Mouse (Mus musculus) ES-E14 (cell line): Measurements from ENCODE around the gene Opa3. TPM values are rescaled to one million over a fixed set of nuclear protein-coding genes. Genes with fewer than 3 reads are reported as not detected.

ENCODE experiments used
- DNase-seq: peaks from one replicate; pipeline ENCODE4 v3.0.0-alpha.2; 2013; ENCODE audit warnings: low read depth, low spot score
- H3K27ac ChIP-seq: 2 replicates; pipeline ENCODE4 v1.5.1; 2012; ENCODE audit warnings: low read depth, mild to moderate bottlenecking, low read length, moderate library complexity, mixed read lengths; ENCODE audit not compliant: poor library complexity, insufficient read depth, severe bottlenecking
- H3K36me3 ChIP-seq: 2 replicates; pipeline ENCODE4 v1.6.1; 2012; ENCODE audit warnings: mild to moderate bottlenecking, low read length, moderate library complexity, mixed read lengths; ENCODE audit not compliant: control insufficient read depth, poor library complexity, insufficient read depth, severe bottlenecking
- H3K4me1 ChIP-seq, 2 experiments: fragments of 150-350 bp in 1 of 2; sonication (generic) in 1 of 2; 2 replicates each; pipeline ENCODE4 v1.6.1; 2012; ENCODE audit warnings: low read length in 2 of 2, mild to moderate bottlenecking in 1 of 2, mixed read lengths in 1 of 2; ENCODE audit not compliant: control insufficient read depth in 2 of 2, insufficient read depth in 2 of 2, poor library complexity in 1 of 2
- H3K4me3 ChIP-seq, 2 experiments: fragments of 150-350 bp in 1 of 2; sonication (generic) in 1 of 2; 2 replicates each; pipeline ENCODE4 v1.5.1; 2012; ENCODE audit warnings: low read length in 2 of 2, low read depth in 1 of 2, mild to moderate bottlenecking in 1 of 2, mixed read lengths in 1 of 2; ENCODE audit not compliant: insufficient read depth in 1 of 2, poor library complexity in 1 of 2, severe bottlenecking in 1 of 2
- H3K9ac ChIP-seq: 2 replicates; pipeline ENCODE4 v1.6.1; 2012; ENCODE audit warnings: low read depth, mild to moderate bottlenecking, low read length, mixed read lengths; ENCODE audit not compliant: poor library complexity, insufficient read depth, severe bottlenecking
- H3K9me3 ChIP-seq: fragments of 150-350 bp; sonication (generic); 2 replicates; pipeline ENCODE4 v1.6.1; 2012; ENCODE audit warnings: low read depth, mild to moderate bottlenecking, low read length; ENCODE audit not compliant: control insufficient read depth, insufficient read depth
- CHD2 ChIP-seq: IDR thresholded peaks from 2 replicates; pipeline ENCODE4 v1.6.1; 2014; ENCODE audit warnings: mild to moderate bottlenecking, low read depth, low read length, inconsistent platforms
- HCFC1 ChIP-seq: IDR thresholded peaks from 2 replicates; pipeline ENCODE4 v1.6.1; 2012; ENCODE audit warnings: low read length, inconsistent platforms, borderline replicate concordance; ENCODE audit not compliant: insufficient read depth
- MAFK ChIP-seq: IDR thresholded peaks from 2 replicates; pipeline ENCODE4 v1.6.1; 2014; ENCODE audit warnings: mild to moderate bottlenecking, low read depth, low read length, inconsistent platforms; ENCODE audit not compliant: insufficient read depth
- ZC3H11A ChIP-seq: IDR thresholded peaks from 2 replicates; pipeline ENCODE4 v1.6.1; 2012; ENCODE audit warnings: low read depth, mild to moderate bottlenecking, inconsistent platforms, low read length, borderline replicate concordance
- ZNF384 ChIP-seq: IDR thresholded peaks from 2 replicates; pipeline ENCODE4 v1.6.1; 2012; ENCODE audit warnings: low read depth, low read length, inconsistent platforms
- in situ Hi-C, 2 experiments: fragments of 600-800 bp; cut with MboI; formaldehyde crosslinking; loops; one replicate each; pipeline ENCODE4 v1.15.1; 2025; ENCODE audit warnings: low sequenced_read_pairs in 2 of 2, inconsistent platforms in 1 of 2; ENCODE audit not compliant: unreplicated experiment in 2 of 2
- total RNA-seq: library from RNA; depleted of rRNA; stranded (reverse); fragments of 300-350 nt; gene quantifications from 2 replicates; pipeline ENCODE4 v1.2.3, GENCODE M21; 2012

Opa3 gene
- total RNA-seq, 1 experiment = 15.8 TPM

DNA sequence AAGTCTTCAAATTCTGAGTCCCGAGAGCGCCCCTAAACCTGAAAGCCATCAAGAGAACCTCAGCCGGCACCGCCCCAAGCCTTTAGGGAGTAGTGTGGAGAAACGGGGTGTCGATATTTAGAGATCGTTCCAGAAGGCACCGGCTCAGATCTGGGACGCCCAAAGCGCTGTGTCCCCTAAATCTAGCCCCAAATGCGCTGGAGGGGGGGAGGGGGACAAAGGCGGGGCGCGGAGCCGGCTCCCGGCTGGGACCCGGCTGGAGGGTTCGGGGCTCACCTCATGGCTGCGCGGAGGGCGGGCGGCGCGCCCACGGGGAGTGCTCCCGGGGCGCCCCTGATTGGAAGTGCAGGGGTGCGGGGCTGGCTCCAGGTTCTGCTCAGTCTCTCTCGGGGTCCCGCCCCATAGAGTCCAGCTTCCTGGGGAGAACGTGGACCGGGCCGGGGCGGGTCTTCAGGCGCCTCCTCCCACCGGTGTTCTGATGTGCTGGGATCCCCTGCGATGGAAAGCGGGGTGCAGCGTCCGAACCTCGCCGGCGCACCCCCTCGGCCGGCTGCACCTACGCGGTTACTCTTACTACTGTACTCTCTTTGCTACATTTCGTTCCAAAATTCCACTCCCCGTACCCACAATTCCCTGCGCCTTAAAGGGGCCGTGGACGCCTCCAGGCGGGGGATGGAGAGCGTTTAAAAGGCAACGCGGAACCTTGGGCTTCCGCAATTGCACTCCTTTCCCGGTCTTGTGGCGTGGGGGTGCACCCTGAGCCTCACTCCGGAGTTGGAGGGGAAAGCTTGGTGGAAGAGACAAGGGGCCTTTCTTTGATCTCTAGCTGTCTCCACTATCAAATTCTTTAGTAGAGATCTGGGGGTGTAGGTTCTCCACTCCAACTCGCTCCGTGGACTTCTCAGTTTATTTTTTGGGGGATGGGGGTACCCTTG is 43.4 kb downstream of the Opa3 start, which contains the start of gene Vasp:
TSS of gene Vasp (minus strand) at position 580 of the 935 bp plus-strand sequence.
- Histone ChIP-seq H3K4me3 (peak within 1 kb of the TSS; percentile 86 to 98), H3K9me3 (no peaks in the 10 kb centered on the region), H3K9ac (peak within 1 kb of the TSS; percentile 98), H3K27ac (peak within 1 kb of the TSS; percentile 100), H3K36me3 (peaks cover 10% of the 10 kb centered on the region; the same call in 1 of the 2 replicates), H3K4me1 (peaks cover 7 to 13% of the 10 kb centered on the region in 2 experiments; a peak in 2 of 4 replicates)
- peak; percentile 53; the same call in 1 of the 2 replicates for TF ChIP-seq HCFC1
- TF ChIP-seq CHD2 = no peak
- TF ChIP-seq ZNF384 = no peak
- in situ Hi-C loops = no loop called here
- DNase-seq = no peak

DNA sequence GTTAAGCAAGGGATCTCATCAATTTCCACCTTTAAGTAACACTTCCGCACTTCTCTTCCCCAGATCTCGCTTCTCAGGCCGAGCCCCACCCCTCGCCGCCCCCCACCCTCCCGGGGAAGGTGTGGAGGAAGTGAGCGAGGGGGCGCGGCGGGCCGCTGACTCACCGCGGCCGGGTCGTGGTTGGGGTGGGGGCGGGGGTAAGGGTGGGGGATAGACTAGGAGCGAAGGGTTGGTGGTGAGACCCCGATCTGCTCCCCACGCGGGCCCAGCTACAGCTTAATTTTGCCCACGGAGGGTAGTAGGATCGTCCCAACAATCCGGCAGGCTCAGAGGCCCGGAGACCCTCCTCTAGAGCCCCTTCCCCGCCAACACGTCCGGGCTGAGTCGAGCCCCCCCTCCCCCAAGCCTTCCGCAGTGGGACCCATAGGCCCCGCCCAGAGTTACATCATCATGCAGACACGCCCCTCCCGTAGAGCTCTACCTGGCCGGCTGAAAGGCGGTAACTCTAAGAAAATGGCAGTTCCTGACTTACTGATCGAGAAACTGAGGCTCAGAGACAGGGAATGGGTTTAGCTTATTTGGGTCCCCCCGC is 44.1 kb downstream of the Opa3 start:
- in situ Hi-C loops = no loop called here
- peak; percentile 86 for DNase-seq
- Histone ChIP-seq H3K9ac (peak overlapping the region; percentile 98), H3K4me3 (peak overlapping the region; percentile 86 to 98), H3K4me1 (peaks cover 7 to 9% of the 10 kb centered on the region in 2 experiments; a peak in 2 of 4 replicates), H3K9me3 (no peaks in the 10 kb centered on the region), H3K27ac (peak overlapping the region; percentile 100), H3K36me3 (peaks cover 10% of the 10 kb centered on the region; the same call in 1 of the 2 replicates)
- TF ChIP-seq ZNF384 = no peak
- TF ChIP-seq HCFC1 = 0 out of 2 replicates have a peak, but pooled peaks have one; percentile 28

DNA sequence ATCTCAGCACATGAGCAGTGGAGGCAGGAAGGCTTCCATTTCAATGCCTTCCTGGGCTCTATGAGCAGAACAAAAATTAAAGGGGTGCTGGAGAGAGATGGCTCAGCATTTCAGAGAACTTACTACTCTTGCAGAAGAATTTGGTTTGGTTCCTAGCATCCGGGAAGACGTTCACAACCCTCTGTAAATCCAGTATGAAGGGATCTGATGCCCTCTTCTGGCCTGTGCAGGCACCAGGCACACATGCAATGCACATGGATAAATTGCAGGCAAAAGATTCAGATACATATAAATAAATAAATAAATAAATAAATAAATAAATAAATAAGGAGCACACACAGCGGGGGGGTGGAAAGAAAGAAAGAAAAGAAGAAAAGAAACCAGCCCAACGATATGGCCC is 48.1 kb downstream of the Opa3 start:
- Histone ChIP-seq H3K9me3 (no peaks in the 10 kb centered on the region), H3K4me1 (peaks cover 0 to 5% of the 10 kb centered on the region in 2 experiments; a peak in 1 of 4 replicates), H3K4me3 (no peak overlapping the region), H3K36me3 (no peaks in the 10 kb centered on the region), H3K9ac (no peak overlapping the region), H3K27ac (no peak overlapping the region)
- no peak for DNase-seq
- in situ Hi-C loops = no loop called here
- TF ChIP-seq HCFC1 (no peak), CHD2 (no peak), MAFK (no peak), ZNF384 (no peak), ZC3H11A (no peak)

DNA sequence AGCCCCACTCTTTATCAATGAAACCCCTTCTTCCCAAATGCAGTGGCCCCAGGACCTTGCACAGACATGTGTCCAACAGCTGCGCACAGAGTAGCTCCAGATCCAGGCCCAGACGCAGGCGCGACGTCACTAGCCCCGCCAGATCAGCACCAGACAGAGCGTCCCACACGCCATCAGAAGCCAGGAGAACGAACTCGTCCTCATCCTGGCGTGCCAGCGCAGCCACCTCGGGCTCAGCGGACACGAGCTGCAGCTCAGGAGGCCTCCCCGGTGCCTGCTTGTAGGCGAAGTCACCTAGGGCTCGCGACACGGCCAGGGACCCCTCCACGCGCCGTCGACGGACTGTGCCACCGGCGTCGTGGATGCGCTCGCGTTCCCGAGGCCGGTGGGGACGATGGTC is 50.9 kb downstream of the Opa3 start:
- TF ChIP-seq CHD2 (no peak), ZC3H11A (no peak), ZNF384 (no peak), MAFK (no peak), HCFC1 (no peak)
- no peak for DNase-seq
- in situ Hi-C loops = no loop called here
- Histone ChIP-seq H3K27ac (no peak overlapping the region), H3K9me3 (no peaks in the 10 kb centered on the region), H3K9ac (peak overlapping the region; percentile 76), H3K36me3 (no peaks in the 10 kb centered on the region), H3K4me1 (peaks cover 0 to 6% of the 10 kb centered on the region in 2 experiments; a peak in 1 of 4 replicates), H3K4me3 (peak overlapping the region; percentile 75 to 81)
